Mouse (Mus musculus): ENCODE measurements around the gene 2900026A02Rik. TPM values are rescaled to one million over a fixed set of nuclear protein-coding genes. Genes with fewer than 3 reads are reported as not detected.

Gene 2900026A02Rik
- polyA plus RNA-seq, 1 experiment from 2014 or later = 10.2 TPM

DNA sequence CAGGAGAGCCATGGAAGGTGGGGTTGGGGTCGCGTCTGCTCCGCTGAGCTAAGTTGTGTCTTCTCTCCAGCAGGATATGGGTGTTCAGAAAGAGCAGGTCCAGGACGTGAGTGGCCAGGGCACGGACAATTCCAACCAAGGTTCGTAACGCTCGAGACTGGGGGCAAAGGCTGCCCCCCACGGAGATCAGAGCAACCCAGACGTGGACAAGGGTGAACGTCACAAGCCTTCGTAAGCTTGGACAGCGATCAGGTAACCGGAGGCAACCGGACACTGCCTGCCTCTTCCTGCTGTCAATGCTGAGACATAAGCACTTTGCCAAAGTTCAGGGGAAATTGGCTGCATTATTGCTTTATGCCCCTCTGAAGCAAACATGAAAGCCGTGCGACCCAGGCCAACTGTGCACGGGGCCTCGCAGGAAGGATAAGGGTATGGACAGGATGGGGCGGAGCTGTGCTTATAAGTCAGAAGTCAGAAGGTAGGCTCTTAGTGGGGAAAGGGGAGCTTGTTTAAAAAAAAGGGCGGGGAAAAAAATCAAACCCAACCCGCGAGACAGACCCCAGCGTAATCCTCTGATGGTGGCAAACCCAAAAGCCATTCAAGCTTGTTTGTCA, 130.9 kb downstream of the 2900026A02Rik start:
- H3K4me1 ChIP-seq = peaks cover 5% of the 10 kb centered on the region; the same call in 1 of the 2 replicates
- no peak for DNase-seq (ENCODE audit: low spot score)
- H3K27ac ChIP-seq = no peak overlapping the region
- peaks cover 72% of the 10 kb centered on the region for H3K36me3 ChIP-seq
- no peaks in the 10 kb centered on the region for H3K9me3 ChIP-seq
- H3K4me3 ChIP-seq = no peak overlapping the region
- 90% methylated on average over 24 of the region's 24 CpGs for WGBS
- no peaks in the 10 kb centered on the region for H3K27me3 ChIP-seq (ENCODE audit: insufficient read depth, poor library complexity, severe bottlenecking)

DNA sequence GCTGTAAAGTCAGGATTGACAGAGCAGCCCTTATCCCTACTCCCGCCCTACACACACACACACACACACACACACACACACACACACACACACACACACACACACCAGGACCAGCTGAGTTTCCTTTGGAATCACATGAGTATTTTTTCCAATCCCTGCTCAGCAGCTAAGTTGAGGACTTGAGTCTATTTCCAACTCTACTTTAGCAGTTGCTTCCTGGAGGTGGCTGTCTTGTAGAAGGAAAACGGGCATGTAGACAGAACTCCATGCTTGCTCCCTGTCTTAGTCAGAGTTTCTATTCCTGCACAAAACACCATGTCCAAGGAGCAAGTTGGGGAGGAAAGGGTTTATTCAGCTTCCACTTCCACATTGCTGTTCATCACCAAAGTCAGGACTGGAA, 133.6 kb downstream of the 2900026A02Rik start:
- H3K36me3 ChIP-seq = peaks cover 47% of the 10 kb centered on the region
- H3K27me3 ChIP-seq (ENCODE audit: insufficient read depth, poor library complexity, severe bottlenecking) = no peaks in the 10 kb centered on the region
- no peaks in the 10 kb centered on the region for H3K9me3 ChIP-seq
- no peak overlapping the region for H3K27ac ChIP-seq
- no peak overlapping the region for H3K4me3 ChIP-seq
- H3K4me1 ChIP-seq = peaks cover 13% of the 10 kb centered on the region
- DNase-seq (ENCODE audit: low spot score) = no peak
- WGBS = 75% methylated on average over 2 of the region's 2 CpGs

- peaks cover 18% of the 10 kb centered on the region for H3K4me1 ChIP-seq
- no peaks in the 10 kb centered on the region for H3K9me3 ChIP-seq
- peaks cover 43% of the 10 kb centered on the region for H3K36me3 ChIP-seq
- DNase-seq (ENCODE audit: low spot score) = no peak
- no peak overlapping the region for H3K27ac ChIP-seq
- 43% methylated on average over 4 of the region's 4 CpGs for WGBS
- no peaks in the 10 kb centered on the region for H3K27me3 ChIP-seq (ENCODE audit: insufficient read depth, poor library complexity, severe bottlenecking)
- no peak overlapping the region for H3K4me3 ChIP-seq
Measured at GRCm38 (mm10) chr5:113086990-113087389, 134.0 kb downstream of the 2900026A02Rik start.

GRCm38 (mm10) chr5:113086439-113086838, 134.6 kb downstream of the 2900026A02Rik start:
- Histone ChIP-seq H3K4me3 (no peak overlapping the region), H3K27me3 (ENCODE audit: insufficient read depth, poor library complexity, severe bottlenecking) (0 out of 2 replicates have a peak, but pooled peaks cover under 1% of the 10 kb centered on the region), H3K36me3 (peaks cover 37% of the 10 kb centered on the region), H3K4me1 (peaks cover 19% of the 10 kb centered on the region), H3K9me3 (no peaks in the 10 kb centered on the region), H3K27ac (no peak overlapping the region)
- DNase-seq (ENCODE audit: low spot score) = no peak
- 87% methylated on average over 12 of the region's 12 CpGs for WGBS

DNA sequence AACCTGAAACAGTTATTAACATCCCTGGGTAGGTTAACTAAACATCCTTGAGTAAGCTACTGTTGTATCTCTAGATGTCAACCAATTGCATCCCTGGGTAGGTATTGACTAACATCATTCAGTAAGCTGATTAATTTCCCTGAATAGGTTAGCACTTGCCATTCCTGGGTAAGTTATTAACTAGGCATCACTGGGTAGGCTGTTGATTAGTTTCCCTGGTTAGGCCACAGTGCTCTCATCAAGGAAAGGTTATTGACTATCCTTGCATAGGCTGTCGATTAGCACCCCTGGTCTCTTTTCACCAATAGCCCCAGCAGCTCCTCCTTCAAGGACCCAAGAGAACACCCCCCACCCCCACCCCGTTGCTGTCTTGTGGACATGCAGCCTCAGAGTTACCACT, 135.1 kb downstream of the 2900026A02Rik start:
- no peak for DNase-seq (ENCODE audit: low spot score)
- Histone ChIP-seq H3K36me3 (peaks cover 32% of the 10 kb centered on the region), H3K9me3 (no peaks in the 10 kb centered on the region), H3K4me3 (no peak overlapping the region), H3K27ac (no peak overlapping the region), H3K4me1 (peaks cover 19% of the 10 kb centered on the region), H3K27me3 (ENCODE audit: insufficient read depth, poor library complexity, severe bottlenecking) (0 out of 2 replicates have a peak, but pooled peaks cover 6% of the 10 kb centered on the region)
- WGBS = 57% methylated on average over 2 of the region's 2 CpGs

DNA sequence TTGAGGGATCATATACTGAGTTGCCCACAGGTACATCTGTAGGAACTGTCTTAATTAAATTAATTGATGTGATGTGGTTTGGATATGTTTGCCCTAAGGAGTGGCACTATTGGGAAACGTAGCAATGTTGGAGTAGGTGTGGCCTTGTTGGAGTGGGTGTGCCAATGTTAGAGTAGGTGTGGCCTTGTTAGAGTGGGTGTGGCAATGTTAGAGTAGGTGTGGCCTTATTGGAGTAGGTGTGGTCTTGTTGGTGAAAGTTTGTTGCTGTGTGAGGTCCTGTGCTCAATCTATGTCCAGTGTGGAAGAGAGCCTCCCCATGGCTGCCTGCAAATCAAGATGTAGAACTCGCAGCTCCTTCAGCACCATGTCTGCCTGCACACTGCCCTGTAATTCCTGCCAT, 136.7 kb downstream of the 2900026A02Rik start:
- peaks cover 16% of the 10 kb centered on the region for H3K36me3 ChIP-seq
- no peak overlapping the region for H3K27ac ChIP-seq
- WGBS = 87% methylated on average over 2 of the region's 2 CpGs
- no peak for DNase-seq (ENCODE audit: low spot score)
- H3K9me3 ChIP-seq = no peaks in the 10 kb centered on the region
- peaks cover 21% of the 10 kb centered on the region for H3K4me1 ChIP-seq
- H3K4me3 ChIP-seq = no peak overlapping the region
- H3K27me3 ChIP-seq (ENCODE audit: insufficient read depth, poor library complexity, severe bottlenecking) = 0 out of 2 replicates have a peak, but pooled peaks cover 6% of the 10 kb centered on the region

- H3K9me3 ChIP-seq = no peaks in the 10 kb centered on the region
- 47% methylated on average over 19 of the region's 19 CpGs for WGBS
- peak overlapping the region; percentile 69 for H3K27ac ChIP-seq
- DNase-seq (ENCODE audit: low spot score) = no peak
- peaks cover 22% of the 10 kb centered on the region for H3K4me1 ChIP-seq
- H3K27me3 ChIP-seq (ENCODE audit: insufficient read depth, poor library complexity, severe bottlenecking) = peaks cover 14% of the 10 kb centered on the region; the same call in 1 of the 2 replicates
- peak overlapping the region; percentile 25; the same call in 1 of the 2 replicates for H3K4me3 ChIP-seq
- H3K36me3 ChIP-seq = no peaks in the 10 kb centered on the region
Measured at GRCm38 (mm10) chr5:113082356-113083168, 138.5 kb downstream of the 2900026A02Rik start.

- peaks cover 20% of the 10 kb centered on the region; the same call in 1 of the 2 replicates for H3K27me3 ChIP-seq (ENCODE audit: insufficient read depth, poor library complexity, severe bottlenecking)
- H3K4me3 ChIP-seq = no peak within 1 kb of the TSS
- peaks cover 19% of the 10 kb centered on the region for H3K4me1 ChIP-seq
- no peak for DNase-seq (ENCODE audit: low spot score)
- peak within 1 kb of the TSS; percentile 69; the same call in 1 of the 2 replicates for H3K27ac ChIP-seq
- no peaks in the 10 kb centered on the region for H3K9me3 ChIP-seq
- 76% methylated on average over 8 of the region's 8 CpGs for WGBS
- H3K36me3 ChIP-seq = no peaks in the 10 kb centered on the region
Measured at GRCm38 (mm10) chr5:113081439-113081838, 139.6 kb downstream of the 2900026A02Rik start, which contains the start of gene Crybb3. Gene Crybb3 (minus strand): TSS chr5:113081584.

- 84% methylated on average over 9 of the region's 9 CpGs for WGBS
- peaks cover 20% of the 10 kb centered on the region for H3K4me1 ChIP-seq
- no peaks in the 10 kb centered on the region for H3K9me3 ChIP-seq
- H3K27ac ChIP-seq = no peak overlapping the region
- H3K36me3 ChIP-seq = no peaks in the 10 kb centered on the region
- peaks cover 23% of the 10 kb centered on the region; the same call in 1 of the 2 replicates for H3K27me3 ChIP-seq (ENCODE audit: insufficient read depth, poor library complexity, severe bottlenecking)
- H3K4me3 ChIP-seq = no peak overlapping the region
- DNase-seq (ENCODE audit: low spot score) = no peak
Measured at GRCm38 (mm10) chr5:113081020-113081419, 140.0 kb downstream of the 2900026A02Rik start.

DNA sequence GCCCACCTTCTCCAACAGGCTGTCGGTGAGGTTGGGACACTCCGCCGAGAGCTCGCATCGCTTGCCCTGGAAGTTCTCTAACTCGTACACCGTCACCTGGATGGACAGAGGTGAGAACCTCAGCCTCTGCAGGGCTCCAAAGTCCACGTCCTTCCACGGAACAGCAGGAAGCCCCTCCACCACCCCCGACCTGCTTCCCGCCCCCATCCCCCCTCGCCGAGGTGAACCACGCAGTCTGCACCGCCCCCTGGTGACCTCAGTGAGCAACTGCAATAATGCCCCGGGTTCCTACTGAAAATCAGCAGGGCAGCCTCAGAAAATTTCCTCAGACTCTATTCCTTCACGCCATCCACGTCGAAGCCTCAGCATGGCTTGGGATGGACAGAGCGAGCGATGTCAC, 141.3 kb downstream of the 2900026A02Rik start:
- Histone ChIP-seq H3K27ac (0 out of 2 replicates have a peak overlapping the region, but pooled peaks have one; percentile 29), H3K36me3 (no peaks in the 10 kb centered on the region), H3K4me1 (peaks cover 24% of the 10 kb centered on the region), H3K27me3 (ENCODE audit: insufficient read depth, poor library complexity, severe bottlenecking) (peaks cover 30% of the 10 kb centered on the region; the same call in 1 of the 2 replicates), H3K9me3 (no peaks in the 10 kb centered on the region), H3K4me3 (peak overlapping the region; percentile 39)
- WGBS = 20% methylated on average over 21 of the region's 21 CpGs
- no peak for DNase-seq (ENCODE audit: low spot score)

- no peaks in the 10 kb centered on the region for H3K9me3 ChIP-seq
- H3K27me3 ChIP-seq (ENCODE audit: insufficient read depth, poor library complexity, severe bottlenecking) = peaks cover 34% of the 10 kb centered on the region; the same call in 1 of the 2 replicates
- no peak for DNase-seq (ENCODE audit: low spot score)
- H3K36me3 ChIP-seq = no peaks in the 10 kb centered on the region
- peaks cover 24% of the 10 kb centered on the region for H3K4me1 ChIP-seq
- H3K27ac ChIP-seq = no peak overlapping the region
- 57% methylated on average over 5 of the region's 5 CpGs for WGBS
- H3K4me3 ChIP-seq = no peak overlapping the region
Measured at GRCm38 (mm10) chr5:113078686-113079085, 142.3 kb downstream of the 2900026A02Rik start.

DNA sequence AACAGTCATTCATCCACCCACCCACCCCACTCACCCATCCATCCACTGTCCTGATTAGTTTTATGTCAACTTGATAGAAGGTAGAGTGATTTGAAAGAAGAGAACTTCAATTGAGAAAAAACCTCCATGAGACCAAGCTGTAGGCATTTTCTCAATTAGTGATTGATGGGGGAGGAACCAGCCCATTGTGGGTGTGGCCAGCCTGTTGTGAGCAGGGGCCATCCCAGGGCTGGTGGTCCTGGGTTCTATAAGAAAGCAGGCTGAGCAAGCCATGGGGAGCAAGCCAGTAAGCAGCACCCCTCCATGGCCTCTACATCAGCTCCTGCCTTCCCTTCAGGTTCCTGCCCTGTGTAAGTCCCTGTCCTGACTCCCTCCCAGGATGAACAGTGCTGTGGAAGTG, 151.0 kb downstream of the 2900026A02Rik start, which contains the start of gene Crybb2:
Crybb2 (minus strand) TSS at position 101 of the 400 bp plus-strand sequence.
- no peaks in the 10 kb centered on the region for H3K9me3 ChIP-seq

GRCm38 (mm10) chr5:113054308-113054707, 166.7 kb downstream of the 2900026A02Rik start:
- WGBS = 6% methylated on average over 16 of the region's 16 CpGs
- Histone ChIP-seq H3K4me3 (no peak overlapping the region), H3K27me3 (ENCODE audit: insufficient read depth, poor library complexity, severe bottlenecking) (peaks cover 35% of the 10 kb centered on the region), H3K27ac (no peak overlapping the region), H3K4me1 (peaks cover 11% of the 10 kb centered on the region), H3K36me3 (no peaks in the 10 kb centered on the region), H3K9me3 (no peaks in the 10 kb centered on the region)
- DNase-seq (ENCODE audit: low spot score) = peak; percentile 87

More for the DNA sequence above, 151.0 kb downstream of the 2900026A02Rik start, which contains the start of gene Crybb2:
- Histone ChIP-seq H3K27me3 (ENCODE audit: insufficient read depth, poor library complexity, severe bottlenecking) (peaks cover 25% of the 10 kb centered on the region), H3K4me1 (peaks cover 12% of the 10 kb centered on the region), H3K27ac (no peak within 1 kb of the TSS), H3K4me3 (no peak within 1 kb of the TSS), H3K36me3 (no peaks in the 10 kb centered on the region)
- DNase-seq (ENCODE audit: low spot score) = no peak

Measured in heart, embryonic 10.5 days (tissue).